Mouse (Mus musculus) ES-E14 (cell line): ENCODE measurements around the gene Synj2. TPM values are rescaled to one million over a fixed set of nuclear protein-coding genes. Genes with fewer than 3 reads are reported as not detected.
A peak's percentile ranks its signal among the peaks of the same experiment; 100 is the strongest.

Source experiments
- DNase-seq: peaks from one replicate; pipeline ENCODE4 v3.0.0-alpha.2; 2013; ENCODE audit warnings: low read depth, low spot score
- H3K27ac ChIP-seq: 2 replicates; pipeline ENCODE4 v1.5.1; 2012; ENCODE audit warnings: low read depth, mild to moderate bottlenecking, low read length, moderate library complexity, mixed read lengths; ENCODE audit not compliant: poor library complexity, insufficient read depth, severe bottlenecking
- H3K36me3 ChIP-seq: 2 replicates; pipeline ENCODE4 v1.6.1; 2012; ENCODE audit warnings: mild to moderate bottlenecking, low read length, moderate library complexity, mixed read lengths; ENCODE audit not compliant: control insufficient read depth, poor library complexity, insufficient read depth, severe bottlenecking
- H3K4me1 ChIP-seq, 2 experiments: fragments of 150-350 bp in 1 of 2; sonication (generic) in 1 of 2; 2 replicates each; pipeline ENCODE4 v1.6.1; 2012; ENCODE audit warnings: low read length in 2 of 2, mild to moderate bottlenecking in 1 of 2, mixed read lengths in 1 of 2; ENCODE audit not compliant: control insufficient read depth in 2 of 2, insufficient read depth in 2 of 2, poor library complexity in 1 of 2
- H3K4me3 ChIP-seq, 2 experiments: fragments of 150-350 bp in 1 of 2; sonication (generic) in 1 of 2; 2 replicates each; pipeline ENCODE4 v1.5.1; 2012; ENCODE audit warnings: low read length in 2 of 2, low read depth in 1 of 2, mild to moderate bottlenecking in 1 of 2, mixed read lengths in 1 of 2; ENCODE audit not compliant: insufficient read depth in 1 of 2, poor library complexity in 1 of 2, severe bottlenecking in 1 of 2
- H3K9ac ChIP-seq: 2 replicates; pipeline ENCODE4 v1.6.1; 2012; ENCODE audit warnings: low read depth, mild to moderate bottlenecking, low read length, mixed read lengths; ENCODE audit not compliant: poor library complexity, insufficient read depth, severe bottlenecking
- H3K9me3 ChIP-seq: fragments of 150-350 bp; sonication (generic); 2 replicates; pipeline ENCODE4 v1.6.1; 2012; ENCODE audit warnings: low read depth, mild to moderate bottlenecking, low read length; ENCODE audit not compliant: control insufficient read depth, insufficient read depth
- CHD2 ChIP-seq: IDR thresholded peaks from 2 replicates; pipeline ENCODE4 v1.6.1; 2014; ENCODE audit warnings: mild to moderate bottlenecking, low read depth, low read length, inconsistent platforms
- HCFC1 ChIP-seq: IDR thresholded peaks from 2 replicates; pipeline ENCODE4 v1.6.1; 2012; ENCODE audit warnings: low read length, inconsistent platforms, borderline replicate concordance; ENCODE audit not compliant: insufficient read depth
- MAFK ChIP-seq: IDR thresholded peaks from 2 replicates; pipeline ENCODE4 v1.6.1; 2014; ENCODE audit warnings: mild to moderate bottlenecking, low read depth, low read length, inconsistent platforms; ENCODE audit not compliant: insufficient read depth
- ZC3H11A ChIP-seq: IDR thresholded peaks from 2 replicates; pipeline ENCODE4 v1.6.1; 2012; ENCODE audit warnings: low read depth, mild to moderate bottlenecking, inconsistent platforms, low read length, borderline replicate concordance
- ZNF384 ChIP-seq: IDR thresholded peaks from 2 replicates; pipeline ENCODE4 v1.6.1; 2012; ENCODE audit warnings: low read depth, low read length, inconsistent platforms
- in situ Hi-C, 2 experiments: fragments of 600-800 bp; cut with MboI; formaldehyde crosslinking; loops; one replicate each; pipeline ENCODE4 v1.15.1; 2025; ENCODE audit warnings: low sequenced_read_pairs in 2 of 2, inconsistent platforms in 1 of 2; ENCODE audit not compliant: unreplicated experiment in 2 of 2
- total RNA-seq: library from RNA; depleted of rRNA; stranded (reverse); fragments of 300-350 nt; gene quantifications from 2 replicates; pipeline ENCODE4 v1.2.3, GENCODE M21; 2012

The Synj2 gene
- total RNA-seq, 1 experiment: 6.1 TPM

GRCm38 (mm10) chr17:6037507-6037906, 96.4 kb downstream of the Synj2 start:
- Histone ChIP-seq H3K36me3 (peaks cover 3% of the 10 kb centered on the region; the same call in 1 of the 2 replicates), H3K27ac (no peak overlapping the region), H3K4me3 (no peak overlapping the region), H3K9me3 (no peaks in the 10 kb centered on the region), H3K4me1 (peaks cover 0 to 3% of the 10 kb centered on the region in 2 experiments; a peak in 1 of 4 replicates), H3K9ac (no peak overlapping the region)
- in situ Hi-C loops: no loop called here
- TF ChIP-seq CHD2: no peak
- TF ChIP-seq HCFC1: no peak
- TF ChIP-seq ZNF384: no peak
- no peak for TF ChIP-seq MAFK
- no peak for TF ChIP-seq ZC3H11A
- DNase-seq: no peak

- in situ Hi-C loops: no loop called here
- H3K9me3 ChIP-seq: no peaks in the 10 kb centered on the region
- H3K36me3 ChIP-seq: peaks cover 20% of the 10 kb centered on the region; the same call in 1 of the 2 replicates
- H3K27ac ChIP-seq: no peak overlapping the region
- no peak overlapping the region for H3K9ac ChIP-seq
- TF ChIP-seq HCFC1 (no peak), ZC3H11A (no peak), MAFK (no peak), ZNF384 (no peak)
- no peak for DNase-seq
- no peak overlapping the region for H3K4me3 ChIP-seq
- no peaks in the 10 kb centered on the region for H3K4me1 ChIP-seq
Measured at GRCm38 (mm10) chr17:6052801-6053200, 111.7 kb downstream of the Synj2 start.

GRCm38 (mm10) chr17:6054934-6055355, 113.9 kb downstream of the Synj2 start:
- Histone ChIP-seq H3K9ac (no peak overlapping the region), H3K27ac (no peak overlapping the region)
- in situ Hi-C loops: no loop called here

GRCm38 (mm10) chr17:6062793-6063192, 121.7 kb downstream of the Synj2 start:
- Histone ChIP-seq H3K4me1 (no peaks in the 10 kb centered on the region), H3K27ac (no peak overlapping the region), H3K9me3 (no peaks in the 10 kb centered on the region), H3K9ac (no peak overlapping the region), H3K4me3 (no peak overlapping the region), H3K36me3 (peaks cover 17% of the 10 kb centered on the region)
- in situ Hi-C loops: no loop called here
- no peak for DNase-seq
- TF ChIP-seq CHD2: no peak
- no peak for TF ChIP-seq HCFC1
- TF ChIP-seq MAFK: no peak
- TF ChIP-seq ZC3H11A: no peak
- TF ChIP-seq ZNF384: no peak

More at GRCm38 (mm10) chr17:6054934-6055355, 113.9 kb downstream of the Synj2 start:
- peak; percentile 81 for DNase-seq
- Histone ChIP-seq H3K4me3 (no peak overlapping the region), H3K9me3 (no peaks in the 10 kb centered on the region), H3K4me1 (no peaks in the 10 kb centered on the region), H3K36me3 (peaks cover 23% of the 10 kb centered on the region; the same call in 1 of the 2 replicates)
- no peak for TF ChIP-seq ZC3H11A
- TF ChIP-seq MAFK: no peak
- TF ChIP-seq HCFC1: no peak

- H3K27ac ChIP-seq: no peak overlapping the region
- H3K4me1 ChIP-seq: no peaks in the 10 kb centered on the region
- peaks cover 15% of the 10 kb centered on the region for H3K36me3 ChIP-seq
- no peak for DNase-seq
- TF ChIP-seq ZNF384: no peak
- no peak for TF ChIP-seq CHD2
- no peak for TF ChIP-seq ZC3H11A
- TF ChIP-seq HCFC1: no peak
- no peak for TF ChIP-seq MAFK
- no peaks in the 10 kb centered on the region for H3K9me3 ChIP-seq
- in situ Hi-C loops: no loop called here
- H3K4me3 ChIP-seq: no peak overlapping the region
- H3K9ac ChIP-seq: no peak overlapping the region
Measured at GRCm38 (mm10) chr17:6063532-6063931, 122.5 kb downstream of the Synj2 start.
